Mouse (Mus musculus) midbrain, embryonic 15.5 days (tissue): ENCODE data around the gene Med28. TPM values are rescaled to one million over a fixed set of nuclear protein-coding genes. Genes with fewer than 3 reads are reported as not detected.

ENCODE experiments used
- ATAC-seq: fragments of 200-750 bp; cut with Nextera tagmentation; replicated peaks from 2 replicates; pipeline ENCODE4 v1.8.0; 2017; ENCODE audit warnings: moderate TSS enrichment
- H3K27ac ChIP-seq: fragments of 300-500 bp; sonication (generic); 2 replicates; pipeline ENCODE4 v1.5.1; 2015; ENCODE audit warnings: mild to moderate bottlenecking, inconsistent platforms
- H3K27me3 ChIP-seq: fragments of 300-500 bp; sonication (generic); replicated peaks from 2 replicates; pipeline ENCODE4 v1.6.1; 2015; ENCODE audit warnings: inconsistent platforms
- H3K36me3 ChIP-seq: fragments of 300-500 bp; sonication (generic); replicated peaks from 2 replicates; pipeline ENCODE4 v1.6.1; 2015; ENCODE audit warnings: inconsistent platforms
- H3K4me1 ChIP-seq: fragments of 300-500 bp; sonication (generic); 2 replicates; pipeline ENCODE4 v1.6.1; 2015; ENCODE audit warnings: inconsistent platforms
- H3K4me2 ChIP-seq: fragments of 300-500 bp; sonication (generic); 2 replicates; pipeline ENCODE4 v1.6.1; 2015; ENCODE audit warnings: inconsistent platforms, mild to moderate bottlenecking, moderate library complexity
- H3K4me3 ChIP-seq: fragments of 300-500 bp; sonication (generic); 2 replicates; pipeline ENCODE4 v1.5.1; 2015; ENCODE audit warnings: mild to moderate bottlenecking, inconsistent platforms
- H3K9ac ChIP-seq: fragments of 300-500 bp; sonication (generic); 2 replicates; pipeline ENCODE4 v1.6.1; 2015; ENCODE audit warnings: mild to moderate bottlenecking, inconsistent platforms
- H3K9me3 ChIP-seq: fragments of 300-500 bp; sonication (generic); 2 replicates; pipeline ENCODE4 v1.6.1; 2016; ENCODE audit warnings: inconsistent platforms
- WGBS: fragments of 180-500 bp; shearing (Covaris S2); methylation state at CpG from one replicate; pipeline ENCODE4 v1.1.7; 2015; ENCODE audit warnings: mixed read lengths; 5-methylcytosine and 5-hydroxymethylcytosine counted together
- polyA plus RNA-seq: library from polyadenylated mRNA; unstranded; fragments of >200 nt; fragmentation: Nextera tagmentation; extraction: Ambion mirVana; gene quantifications from 2 replicates; pipeline ENCODE4 v1.2.1, GENCODE M21; 2015

Med28 gene
- polyA plus RNA-seq, 1 experiment from 2014 or later, result 261 TPM

GRCm38 (mm10) chr5:45491776-45492175, 28.3 kb upstream of the Med28 start:
- H3K4me2 ChIP-seq, result no peak overlapping the region
- no peak for ATAC-seq
- no peaks in the 10 kb centered on the region for H3K27me3 ChIP-seq
- H3K4me3 ChIP-seq, result no peak overlapping the region
- H3K27ac ChIP-seq, result no peak overlapping the region
- no peaks in the 10 kb centered on the region for H3K9me3 ChIP-seq
- H3K4me1 ChIP-seq, result peaks cover 16% of the 10 kb centered on the region
- no peak overlapping the region for H3K9ac ChIP-seq
- 46% methylated on average over 4 of the region's 4 CpGs for WGBS
- H3K36me3 ChIP-seq, result no peaks in the 10 kb centered on the region

DNA sequence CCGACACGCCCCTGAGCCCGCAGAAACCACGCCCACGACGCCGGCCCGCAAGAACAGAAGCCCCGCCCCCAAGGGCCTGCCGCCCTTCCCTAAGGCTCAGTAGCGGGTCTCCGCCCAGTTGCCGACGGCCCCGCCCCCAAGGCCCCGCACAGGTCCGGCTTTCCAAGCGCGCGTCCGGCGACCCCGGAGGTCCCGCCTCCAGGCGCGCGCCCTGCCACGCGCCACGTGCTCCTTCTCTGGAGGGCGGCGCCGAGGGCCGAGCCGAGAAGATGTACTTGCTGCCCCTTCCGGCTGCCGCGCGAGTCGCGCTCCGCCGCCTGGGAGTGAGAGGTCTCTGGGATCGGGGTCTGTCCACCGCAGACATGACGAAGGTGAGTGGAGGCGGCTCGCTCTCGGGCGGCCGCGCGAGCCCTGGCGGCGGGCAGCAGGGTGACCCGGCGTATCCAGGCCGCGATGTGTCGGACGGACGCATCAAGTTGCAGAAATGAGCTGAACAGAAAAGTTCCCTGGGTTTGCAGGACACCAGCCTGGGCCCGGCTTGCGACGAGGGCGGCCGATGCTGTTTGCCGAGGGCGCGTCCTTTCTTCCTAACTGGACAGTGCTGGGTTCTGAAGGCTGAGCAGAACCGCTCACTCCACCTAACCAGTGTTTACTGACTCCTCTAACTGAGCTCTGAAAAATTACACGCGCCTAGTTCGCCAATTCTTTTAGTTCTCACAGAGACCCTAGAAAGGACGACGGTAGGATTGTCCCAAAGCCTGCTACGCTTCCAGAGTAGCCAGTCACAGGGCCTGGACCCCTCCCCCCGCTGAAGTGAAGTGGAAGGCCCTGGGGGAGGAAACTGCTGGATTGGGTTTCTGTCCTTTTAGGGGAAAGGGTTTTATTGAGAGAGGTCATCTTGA, 26.6 kb upstream of the Med28 start, which contains the start of gene Lap3:
Gene Lap3 (plus strand): TSS at position 184 of the 902 bp plus-strand sequence.
- Histone ChIP-seq H3K9me3 (no peaks in the 10 kb centered on the region), H3K27ac (peak within 1 kb of the TSS; percentile 62; the same call in 1 of the 2 replicates), H3K4me2 (peak within 1 kb of the TSS; percentile 80), H3K27me3 (no peaks in the 10 kb centered on the region), H3K36me3 (no peaks in the 10 kb centered on the region), H3K9ac (peak within 1 kb of the TSS; percentile 64), H3K4me1 (peaks cover 16% of the 10 kb centered on the region), H3K4me3 (peak within 1 kb of the TSS; percentile 82)
- ATAC-seq, result peak; percentile 96
- WGBS, result under 1% methylated on average over 78 of the region's 78 CpGs

DNA sequence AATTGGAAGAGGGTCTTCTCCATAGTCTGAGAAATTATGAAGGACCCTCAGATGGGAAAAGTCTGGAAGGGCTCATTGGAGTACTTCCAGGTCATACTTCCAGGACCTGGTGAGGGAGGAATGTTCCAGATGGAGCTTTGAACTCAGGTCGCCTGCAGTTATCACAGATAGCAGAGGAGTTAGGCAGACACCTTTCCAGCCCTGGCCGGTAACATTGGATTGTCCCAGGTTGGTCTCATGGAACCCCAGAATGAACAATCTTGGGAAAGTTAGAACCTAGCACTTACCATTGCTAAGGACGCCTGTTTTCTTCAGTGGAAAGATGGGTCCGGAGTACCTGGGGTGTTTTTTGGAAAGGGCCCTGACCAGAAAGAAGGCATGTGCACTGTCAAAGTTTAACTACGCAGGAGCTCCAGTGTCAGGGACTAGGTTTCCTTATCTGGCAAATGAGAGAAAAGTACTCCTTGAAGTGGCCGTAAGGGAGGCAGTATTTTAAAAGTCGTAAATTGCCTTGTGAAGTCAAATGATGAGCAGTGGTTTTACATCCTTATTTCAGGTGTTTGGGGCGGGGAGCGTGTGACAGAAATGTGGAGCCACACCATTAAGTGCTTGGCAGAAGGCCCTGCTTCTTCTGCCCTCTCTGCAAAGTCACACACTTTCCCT, 25.8 kb upstream of the Med28 start:
- Histone ChIP-seq H3K9me3 (no peaks in the 10 kb centered on the region), H3K27ac (no peak overlapping the region), H3K9ac (peak overlapping the region; percentile 64), H3K27me3 (no peaks in the 10 kb centered on the region), H3K4me1 (peaks cover 16% of the 10 kb centered on the region), H3K36me3 (no peaks in the 10 kb centered on the region), H3K4me2 (peak overlapping the region; percentile 80), H3K4me3 (peak overlapping the region; percentile 82)
- 71% methylated on average over 9 of the region's 9 CpGs for WGBS
- ATAC-seq, result no peak; the same call in 1 of the 2 replicates

GRCm38 (mm10) chr5:45495429-45495975, 24.5 kb upstream of the Med28 start:
- Histone ChIP-seq H3K9ac (no peak overlapping the region), H3K36me3 (no peaks in the 10 kb centered on the region), H3K4me1 (peaks cover 16% of the 10 kb centered on the region), H3K27me3 (no peaks in the 10 kb centered on the region), H3K4me3 (no peak overlapping the region), H3K27ac (no peak overlapping the region), H3K4me2 (no peak overlapping the region), H3K9me3 (no peaks in the 10 kb centered on the region)
- 85% methylated on average over 3 of the region's 3 CpGs for WGBS
- ATAC-seq, result no peak

- H3K9ac ChIP-seq, result no peak overlapping the region
- no peaks in the 10 kb centered on the region for H3K27me3 ChIP-seq
- ATAC-seq, result no peak
- H3K9me3 ChIP-seq, result no peaks in the 10 kb centered on the region
- no peaks in the 10 kb centered on the region for H3K36me3 ChIP-seq
- no peak overlapping the region for H3K27ac ChIP-seq
- H3K4me2 ChIP-seq, result no peak overlapping the region
- no peak overlapping the region for H3K4me3 ChIP-seq
- peaks cover 16% of the 10 kb centered on the region for H3K4me1 ChIP-seq
Measured at GRCm38 (mm10) chr5:45496042-45496441, 24.0 kb upstream of the Med28 start.

- Histone ChIP-seq H3K4me1 (peaks cover 16% of the 10 kb centered on the region), H3K27ac (no peak overlapping the region), H3K9ac (no peak overlapping the region), H3K36me3 (no peaks in the 10 kb centered on the region), H3K4me2 (no peak overlapping the region), H3K4me3 (no peak overlapping the region), H3K27me3 (no peaks in the 10 kb centered on the region), H3K9me3 (no peaks in the 10 kb centered on the region)
- no peak for ATAC-seq
- WGBS, result 91% methylated on average over 4 of the region's 4 CpGs
Measured at GRCm38 (mm10) chr5:45496479-45496878, 23.6 kb upstream of the Med28 start.

DNA sequence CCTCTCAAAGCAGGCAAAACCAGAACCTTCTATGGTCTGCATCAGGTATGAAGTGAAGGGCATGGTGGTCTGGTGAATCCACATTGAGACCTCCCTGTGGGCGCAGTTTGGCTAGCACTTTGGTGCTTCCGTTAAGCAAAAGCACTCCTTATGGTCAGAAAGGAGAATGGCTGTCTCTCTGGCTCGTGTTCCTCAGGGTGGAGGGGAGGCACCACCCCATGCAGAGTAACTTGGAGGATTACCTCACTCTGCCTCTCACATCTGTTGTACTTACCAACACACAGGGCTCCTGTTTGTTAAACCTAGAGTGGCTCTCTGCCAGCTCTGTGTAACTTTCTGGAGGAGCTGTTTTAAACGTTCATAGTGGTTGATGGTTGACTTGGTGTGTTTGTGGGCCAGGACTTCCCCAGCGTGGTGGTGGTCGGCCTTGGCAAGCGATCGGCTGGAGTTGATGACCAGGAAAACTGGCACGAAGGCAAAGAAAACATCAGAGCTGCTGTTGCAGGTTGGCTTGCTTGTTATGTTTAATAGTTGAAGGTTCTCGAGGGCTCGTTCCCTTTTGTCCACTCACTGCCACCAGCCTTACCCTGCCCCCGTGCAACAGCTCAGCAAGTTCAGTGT, 23.0 kb upstream of the Med28 start:
- no peak overlapping the region for H3K9ac ChIP-seq
- H3K27ac ChIP-seq, result no peak overlapping the region
- H3K4me1 ChIP-seq, result peaks cover 16% of the 10 kb centered on the region
- no peak overlapping the region for H3K4me3 ChIP-seq
- H3K36me3 ChIP-seq, result no peaks in the 10 kb centered on the region
- H3K4me2 ChIP-seq, result no peak overlapping the region
- H3K9me3 ChIP-seq, result no peaks in the 10 kb centered on the region
- ATAC-seq, result no peak
- no peaks in the 10 kb centered on the region for H3K27me3 ChIP-seq
- WGBS, result 93% methylated on average over 12 of the region's 12 CpGs

GRCm38 (mm10) chr5:45497564-45497963, 22.5 kb upstream of the Med28 start:
- no peaks in the 10 kb centered on the region for H3K9me3 ChIP-seq
- ATAC-seq, result no peak
- peaks cover 14% of the 10 kb centered on the region for H3K4me1 ChIP-seq
- no peak overlapping the region for H3K4me2 ChIP-seq
- no peaks in the 10 kb centered on the region for H3K27me3 ChIP-seq
- H3K9ac ChIP-seq, result no peak overlapping the region
- WGBS, result 91% methylated on average over 5 of the region's 5 CpGs
- H3K36me3 ChIP-seq, result no peaks in the 10 kb centered on the region
- H3K4me3 ChIP-seq, result no peak overlapping the region
- H3K27ac ChIP-seq, result no peak overlapping the region

GRCm38 (mm10) chr5:45510071-45510470, 10.0 kb upstream of the Med28 start:
- 82% methylated on average over 7 of the region's 7 CpGs for WGBS
- H3K36me3 ChIP-seq, result peaks cover 19% of the 10 kb centered on the region
- no peak for ATAC-seq
- H3K27ac ChIP-seq, result no peak overlapping the region
- H3K4me3 ChIP-seq, result no peak overlapping the region
- no peak overlapping the region for H3K9ac ChIP-seq
- no peak overlapping the region for H3K4me2 ChIP-seq
- H3K9me3 ChIP-seq, result no peaks in the 10 kb centered on the region
- no peaks in the 10 kb centered on the region for H3K4me1 ChIP-seq
- H3K27me3 ChIP-seq, result no peaks in the 10 kb centered on the region

DNA sequence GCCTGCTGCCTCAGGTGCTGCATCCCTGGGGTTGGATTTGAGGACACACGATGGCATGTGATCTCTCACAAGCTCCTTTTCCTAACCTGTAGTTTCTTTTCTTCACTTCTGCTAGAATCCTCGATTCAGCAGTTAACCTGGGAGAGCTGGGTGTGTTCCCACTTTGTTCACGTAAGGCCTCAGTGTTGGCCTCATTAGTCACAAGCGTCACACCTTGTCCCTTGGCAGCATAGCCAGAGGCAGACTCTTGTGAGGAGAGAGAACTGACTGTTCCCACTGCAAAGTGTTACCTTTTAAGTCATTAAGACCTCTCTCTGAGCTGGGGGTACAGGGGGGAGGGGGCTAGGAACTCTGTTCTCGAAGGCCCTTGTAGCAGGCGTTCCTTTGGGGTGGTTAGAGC, 7.1 kb upstream of the Med28 start:
- no peaks in the 10 kb centered on the region for H3K4me1 ChIP-seq
- no peak overlapping the region for H3K4me2 ChIP-seq
- no peaks in the 10 kb centered on the region for H3K27me3 ChIP-seq
- no peak overlapping the region for H3K9ac ChIP-seq
- H3K4me3 ChIP-seq, result no peak overlapping the region
- H3K36me3 ChIP-seq, result 0 out of 2 replicates have a peak, but pooled peaks cover under 1% of the 10 kb centered on the region
- ATAC-seq, result no peak
- H3K27ac ChIP-seq, result no peak overlapping the region
- no peaks in the 10 kb centered on the region for H3K9me3 ChIP-seq
- 90% methylated on average over 6 of the region's 6 CpGs for WGBS

DNA sequence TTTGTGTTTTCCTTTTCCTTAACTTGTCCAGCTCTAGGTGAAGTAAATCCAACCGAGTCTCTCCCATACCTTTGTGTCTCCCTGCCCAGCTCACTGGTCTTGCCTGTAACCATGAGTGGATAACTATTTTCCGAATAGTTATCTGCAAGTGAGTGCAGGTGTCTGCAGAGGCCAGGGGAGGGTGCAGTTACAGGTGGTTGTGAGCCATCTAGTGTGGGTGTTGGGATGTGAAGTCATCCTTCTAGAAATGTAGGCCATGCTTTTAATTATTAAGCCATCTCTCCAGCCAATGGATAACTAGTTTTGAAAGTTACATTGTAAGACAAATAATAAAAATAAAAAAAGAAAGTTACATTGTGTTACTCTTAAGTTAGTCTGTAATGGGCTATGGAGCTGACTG, 6.5 kb upstream of the Med28 start:
- no peaks in the 10 kb centered on the region for H3K9me3 ChIP-seq
- H3K36me3 ChIP-seq, result no peaks in the 10 kb centered on the region
- H3K27me3 ChIP-seq, result no peaks in the 10 kb centered on the region
- no peaks in the 10 kb centered on the region for H3K4me1 ChIP-seq
- no peak overlapping the region for H3K4me2 ChIP-seq
- 88% methylated on average over 2 of the region's 2 CpGs for WGBS
- H3K4me3 ChIP-seq, result no peak overlapping the region
- H3K9ac ChIP-seq, result no peak overlapping the region
- no peak for ATAC-seq
- no peak overlapping the region for H3K27ac ChIP-seq

GRCm38 (mm10) chr5:45514599-45514998, 5.4 kb upstream of the Med28 start:
- no peaks in the 10 kb centered on the region for H3K27me3 ChIP-seq
- no peak overlapping the region for H3K4me2 ChIP-seq
- H3K4me3 ChIP-seq, result no peak overlapping the region
- peaks cover 3% of the 10 kb centered on the region for H3K4me1 ChIP-seq
- no peaks in the 10 kb centered on the region for H3K9me3 ChIP-seq
- H3K9ac ChIP-seq, result no peak overlapping the region
- 87% methylated on average over 1 of the region's 1 CpGs for WGBS
- ATAC-seq, result no peak
- no peak overlapping the region for H3K27ac ChIP-seq
- no peaks in the 10 kb centered on the region for H3K36me3 ChIP-seq
